In genomic region chr5:74183118-74183517, GRCm38 (mm10) we compare ENCODE assay signal across 22 mouse cellular contexts. TPM values are rescaled to one million over a fixed set of nuclear protein-coding genes. Genes with fewer than 3 reads are reported as not detected.
DNase-seq lines count a peak whose midpoint lies in the region; ATAC-seq lines count a peak whose summit lies in the region.
"Had no signal": no experiment of that assay in that cellular context is flagged by ENCODE, and none has a peak within 500 bp of the region (broad histone marks: within the 10 kb centered on the region; RNA-seq: fewer than 3 reads in every experiment).

No protein-coding gene starts in this region.

- no peaks in the 10 kb centered on the region for H3K36me3 ChIP-seq in heart, embryonic 10.5 days
- no peaks in the 10 kb centered on the region for H3K36me3 ChIP-seq in limb, embryonic 10.5 days
- no peaks in the 10 kb centered on the region for H3K36me3 ChIP-seq in kidney, embryonic 16.5 days (ENCODE audit: insufficient read depth, low read length)
- H3K36me3 ChIP-seq: forebrain, embryonic 12.5 days; hindbrain, embryonic 12.5 days; neural tube, embryonic 13.5 days had no signal

- no peak overlapping the region for H3K9ac ChIP-seq in kidney, embryonic 16.5 days (replicated peaks; ENCODE audit: low read length)
- H3K9ac ChIP-seq: forebrain, embryonic 12.5 days; hindbrain, embryonic 12.5 days; neural tube, embryonic 13.5 days had no signal

- H3K27ac ChIP-seq in heart, embryonic 10.5 days, result peak overlapping the region; percentile 19
- peak overlapping the region; percentile 38; the same call in 1 of the 2 replicates for H3K27ac ChIP-seq in limb, embryonic 10.5 days
- no peak overlapping the region for H3K27ac ChIP-seq in kidney, embryonic 16.5 days (ENCODE audit: low read length)
- H3K27ac ChIP-seq: forebrain, embryonic 12.5 days; hindbrain, embryonic 12.5 days; neural tube, embryonic 13.5 days had no signal

- no peak for DNase-seq in heart, embryonic 10.5 days (ENCODE audit: low spot score)
- DNase-seq in heart, adult 8-10 months (ENCODE audit: low spot score), result no peak
- DNase-seq in layer of hippocampus, adult 18-20 months (ENCODE audit: low spot score in 2 of 2), result peak; percentile 54 to 72
- no peak for DNase-seq in layer of hippocampus, postnatal 10 days (ENCODE audit: low spot score in 2 of 2)
- DNase-seq in brain, adult 2 months (ENCODE audit: low read depth, low spot score), result peak; percentile 45
- no peak for DNase-seq in limb, embryonic 10.5 days (ENCODE audit: low spot score)
- DNase-seq: cerebellum, adult 8-10 months; gastrocnemius, postnatal 25 days; kidney, adult 2 months; kidney, postnatal 14 days; liver; midbrain, embryonic 14.5 days; right cerebral cortex, adult 18-20 months; thymus, postnatal 25 days had no signal

- no peak overlapping the region for H3K4me2 ChIP-seq in kidney, embryonic 16.5 days (replicated peaks; ENCODE audit: low read depth, low read length)
- H3K4me2 ChIP-seq: forebrain, embryonic 12.5 days; heart, embryonic 11.5 days; hindbrain, embryonic 12.5 days; neural tube, embryonic 13.5 days had no signal

- ATAC-seq in kidney, embryonic 16.5 days (ENCODE audit: low FRiP score, low TSS enrichment), result no peak
- ATAC-seq: inflammation-experienced regulatory T-cells, adult 6 months had no signal

- H3K4me1 ChIP-seq in heart, embryonic 10.5 days, result peaks cover 39% of the 10 kb centered on the region
- H3K4me1 ChIP-seq in limb, embryonic 10.5 days, result peaks cover 34% of the 10 kb centered on the region
- H3K4me1 ChIP-seq in kidney, embryonic 16.5 days (ENCODE audit: insufficient read depth, low read length), result no peaks in the 10 kb centered on the region

- H3K27me3 ChIP-seq in heart, embryonic 10.5 days (ENCODE audit: insufficient read depth, poor library complexity, severe bottlenecking), result no peaks in the 10 kb centered on the region
- no peaks in the 10 kb centered on the region for H3K27me3 ChIP-seq in limb, embryonic 10.5 days (ENCODE audit: low read depth, poor library complexity, severe bottlenecking)
- no peaks in the 10 kb centered on the region for H3K27me3 ChIP-seq in kidney, embryonic 16.5 days (ENCODE audit: insufficient read depth, low read length)
- H3K27me3 ChIP-seq: CH12.LX; hindbrain, embryonic 12.5 days had no signal

- 40% methylated on average over 10 of the region's 10 CpGs for WGBS in heart, embryonic 10.5 days
- WGBS in limb, embryonic 10.5 days, result 83% methylated on average over 10 of the region's 10 CpGs
- 64% methylated on average over 10 of the region's 10 CpGs for WGBS in kidney, embryonic 16.5 days

- no peak overlapping the region for H3K4me3 ChIP-seq in heart, embryonic 10.5 days
- H3K4me3 ChIP-seq in limb, embryonic 10.5 days, result no peak overlapping the region
- no peak overlapping the region for H3K4me3 ChIP-seq in kidney, embryonic 16.5 days (ENCODE audit: low read length)
- H3K4me3 ChIP-seq: forebrain, embryonic 12.5 days; hindbrain, embryonic 12.5 days; megakaryocyte, embryonic 14.5 days; neural tube, embryonic 13.5 days had no signal

- H3K9me3 ChIP-seq in heart, embryonic 10.5 days, result no peaks in the 10 kb centered on the region
- H3K9me3 ChIP-seq in limb, embryonic 10.5 days (replicated peaks), result no peaks in the 10 kb centered on the region
- no peaks in the 10 kb centered on the region for H3K9me3 ChIP-seq in kidney, embryonic 16.5 days (ENCODE audit: low read length)
- H3K9me3 ChIP-seq: forebrain, embryonic 12.5 days; hindbrain, embryonic 12.5 days; megakaryocyte, embryonic 14.5 days; neural tube, embryonic 13.5 days had no signal

RNA-seq across cellular contexts. Expression of gene Rasl11b, which starts 12.0 kb away (rescaled TPM):
- 58.3 and 65.9 TPM in 2 replicates for polyA plus RNA-seq in heart, embryonic 10.5 days (2016; fragmentation: Nextera tagmentation; extraction: Ambion mirVana)
- 10 to 100 TPM; 36.0 to 52.1 (median 41.2) TPM for total RNA-seq in heart, adult 8-10 months (2022)
- total RNA-seq in layer of hippocampus, adult 18-20 months (2021), result 10 to 100 TPM; 67.4 to 83.8 TPM
- 10 to 100 TPM; 44.4 to 48.5 TPM for total RNA-seq in layer of hippocampus, postnatal 10 days (2021)
- polyA plus RNA-seq in limb, embryonic 10.5 days (2016; fragmentation: Nextera tagmentation; extraction: Ambion mirVana), result 40.7 and 91.2 TPM in 2 replicates
- polyA plus RNA-seq in kidney, embryonic 16.5 days (2015; fragmentation: Nextera tagmentation; extraction: Ambion mirVana), result 75.1 and 78.0 TPM in 2 replicates

Comparison
In these comparisons a context has a peak if more than half of its experiments do, and no peak if none do; other contexts are left out.
1. DNase-seq: peak in layer of hippocampus, adult 18-20 months (2 of 2) and brain, adult 2 months (single experiment); none in heart, embryonic 10.5 days (single experiment), heart, adult 8-10 months (single experiment), layer of hippocampus, postnatal 10 days (0 of 2) and limb, embryonic 10.5 days (single experiment).